Mouse (Mus musculus) cerebellum, adult 2 months (tissue): ENCODE results near the gene Cmtr1. TPM values are rescaled to one million over a fixed set of nuclear protein-coding genes. Genes with fewer than 3 reads are reported as not detected.

Experiments
- DNase-seq, 2 experiments: peaks; one replicate each; pipeline ENCODE4 v3.0.0; 2021
- H3K27ac ChIP-seq: fragments of 200-500 bp; 2 replicates; pipeline ENCODE4 v1.5.1; 2012; ENCODE audit warnings: low read length, control low read depth, inconsistent platforms; ENCODE audit not compliant: insufficient read depth
- H3K27me3 ChIP-seq: fragments of 200-500 bp; 2 replicates; pipeline ENCODE4 v1.6.1; 2012; ENCODE audit warnings: inconsistent platforms, mild to moderate bottlenecking, low read length, moderate library complexity; ENCODE audit not compliant: control insufficient read depth, insufficient read depth
- H3K4me1 ChIP-seq: fragments of 200-500 bp; 2 replicates; pipeline ENCODE4 v1.6.1; 2011; ENCODE audit warnings: low read length; ENCODE audit not compliant: control insufficient read depth, insufficient read depth
- H3K4me3 ChIP-seq: fragments of 200-500 bp; replicated peaks from 2 replicates; pipeline ENCODE3; 2011; ENCODE audit warnings: mild to moderate bottlenecking, low read depth, low read length, control low read depth; ENCODE audit not compliant: insufficient read depth
- CTCF ChIP-seq: fragments of 200-500 bp; IDR thresholded peaks from 2 replicates; pipeline ENCODE4 v1.5.1; 2011; ENCODE audit warnings: low read depth, mild to moderate bottlenecking, control low read depth, low read length, moderate library complexity, borderline replicate concordance; ENCODE audit not compliant: insufficient read depth
- POLR2A ChIP-seq: fragments of 200-500 bp; IDR thresholded peaks from 2 replicates; pipeline ENCODE4 v1.6.1; 2011; ENCODE audit warnings: low read length, control low read depth, borderline replicate concordance; ENCODE audit not compliant: insufficient read depth
- WGBS: fragments of 180-500 bp; shearing (Covaris S2); methylation state at CpG from one replicate; pipeline ENCODE4 v1.1.7; 2018; 5-methylcytosine and 5-hydroxymethylcytosine counted together
- polyA plus RNA-seq: library from polyadenylated mRNA; depleted of rRNA; stranded (reverse); fragments of >200 nt; gene quantifications from 2 replicates; pipeline ENCODE4 v1.2.3, GENCODE M21; 2012

Cmtr1 gene
- polyA plus RNA-seq, 1 experiment, result 96.5 TPM

- Histone ChIP-seq H3K27me3 (no peaks in the 10 kb centered on the region), H3K27ac (peak overlapping the region; percentile 16), H3K4me1 (peaks cover 16% of the 10 kb centered on the region), H3K4me3 (no peak overlapping the region)
- peak; percentile 86 to 88 for DNase-seq
- WGBS, result 31% methylated on average over 13 of the region's 13 CpGs
- TF ChIP-seq POLR2A (no peak), CTCF (no peak)
Observed at GRCm38 (mm10) chr17:29719628-29720575, 59.5 kb downstream of the Cmtr1 start.

DNA sequence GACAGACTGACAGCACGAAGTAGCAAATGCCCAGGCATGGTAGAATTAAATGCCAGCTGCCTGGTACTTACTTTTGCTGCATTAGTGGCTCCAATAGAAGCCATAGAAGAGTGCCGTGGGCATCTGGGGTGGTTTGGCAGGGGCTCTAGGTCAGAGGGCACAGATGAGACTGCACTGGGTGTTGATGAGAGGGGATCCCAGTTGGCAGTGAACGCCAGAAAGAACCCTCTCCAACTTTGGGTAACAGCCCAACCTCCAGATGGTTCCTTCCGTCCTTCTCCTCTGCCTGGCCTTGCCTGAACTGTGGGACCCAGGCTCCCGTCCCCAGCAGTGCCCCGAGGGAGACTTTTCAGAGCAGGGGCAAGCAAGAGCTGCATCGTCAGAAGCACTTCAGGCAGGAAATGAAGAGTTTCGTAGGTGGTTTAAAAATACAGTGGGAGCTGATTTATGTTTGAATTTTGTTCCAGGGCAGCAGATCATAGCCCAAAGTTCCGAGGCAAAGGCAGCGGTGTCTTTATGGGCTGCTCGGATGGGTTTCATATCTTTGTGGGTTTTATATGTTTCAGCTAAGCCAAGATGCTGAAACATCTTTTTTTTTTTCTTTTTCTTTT, 60.5 kb downstream of the Cmtr1 start:
- H3K4me3 ChIP-seq, result no peak overlapping the region
- no peak for TF ChIP-seq POLR2A
- no peak for TF ChIP-seq CTCF
- DNase-seq, result no peak
- 39% methylated on average over 11 of the region's 11 CpGs for WGBS
- no peaks in the 10 kb centered on the region for H3K27me3 ChIP-seq
- H3K4me1 ChIP-seq, result peaks cover 16% of the 10 kb centered on the region
- H3K27ac ChIP-seq, result peak overlapping the region; percentile 16; the same call in 1 of the 2 replicates

- Histone ChIP-seq H3K27me3 (no peaks in the 10 kb centered on the region), H3K4me3 (no peak overlapping the region), H3K4me1 (peaks cover 16% of the 10 kb centered on the region), H3K27ac (no peak overlapping the region)
- WGBS, result 20% methylated on average over 6 of the region's 6 CpGs
- no peak for DNase-seq
- TF ChIP-seq CTCF (no peak), POLR2A (no peak)
Observed at GRCm38 (mm10) chr17:29724610-29725009, 64.2 kb downstream of the Cmtr1 start.

DNA sequence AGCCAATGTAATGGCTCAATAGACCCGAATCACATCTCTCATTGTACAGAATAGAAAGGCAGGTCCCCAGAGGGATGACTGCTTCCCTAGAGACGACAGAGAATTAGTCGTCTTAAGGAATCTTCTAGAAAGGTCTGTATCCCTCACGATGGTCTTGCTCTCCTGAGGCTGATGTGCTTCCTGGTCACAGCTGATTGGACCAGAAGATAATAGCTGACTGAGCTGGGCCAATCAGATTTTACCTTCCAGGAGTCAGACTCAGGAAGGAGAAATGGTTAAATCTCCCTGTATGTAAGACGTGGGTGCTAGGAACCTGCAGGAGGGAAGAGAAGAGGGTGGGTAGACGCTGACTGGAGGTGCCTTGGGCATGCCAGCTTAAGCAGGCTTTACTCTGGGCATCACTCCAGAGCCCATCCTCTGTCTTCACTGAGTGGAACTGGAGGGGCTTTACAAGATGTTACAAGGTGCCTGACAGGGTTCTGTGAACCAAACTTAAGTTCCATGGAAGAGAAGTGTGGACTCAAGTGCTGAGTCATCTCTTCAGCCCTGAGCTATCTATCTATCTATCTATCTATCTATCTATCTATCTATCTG, 64.7 kb downstream of the Cmtr1 start:
- peaks cover 13% of the 10 kb centered on the region for H3K4me1 ChIP-seq

GRCm38 (mm10) chr17:29728082-29728481, 67.7 kb downstream of the Cmtr1 start:
- no peak for DNase-seq
- no peak overlapping the region for H3K4me3 ChIP-seq
- H3K27ac ChIP-seq, result no peak overlapping the region
- 77% methylated on average over 8 of the region's 8 CpGs for WGBS
- TF ChIP-seq CTCF, result no peak
- TF ChIP-seq POLR2A, result no peak
- H3K4me1 ChIP-seq, result peaks cover 29% of the 10 kb centered on the region
- no peaks in the 10 kb centered on the region for H3K27me3 ChIP-seq

More for the DNA sequence above, 64.7 kb downstream of the Cmtr1 start:
- no peaks in the 10 kb centered on the region for H3K27me3 ChIP-seq
- no peak overlapping the region for H3K4me3 ChIP-seq
- TF ChIP-seq POLR2A (no peak), CTCF (no peak)
- no peak overlapping the region for H3K27ac ChIP-seq
- 61% methylated on average over 6 of the region's 6 CpGs for WGBS
- no peak for DNase-seq

GRCm38 (mm10) chr17:29730510-29731265, 70.3 kb downstream of the Cmtr1 start:
- 17% methylated on average over 13 of the region's 13 CpGs for WGBS
- Histone ChIP-seq H3K4me1 (peaks cover 25% of the 10 kb centered on the region), H3K4me3 (no peak overlapping the region), H3K27me3 (no peaks in the 10 kb centered on the region), H3K27ac (no peak overlapping the region)
- TF ChIP-seq CTCF (0 out of 2 replicates have a peak, but pooled peaks have one; percentile 8), POLR2A (no peak)
- DNase-seq, result peak; percentile 70 to 75
